Mouse (Mus musculus) mouse trophoblast stem cell (cell line): ENCODE measurements around the gene Mansc4.

ENCODE experiments used
- in situ Hi-C, 2 experiments: fragments of 300-500 bp; cut with MseI, MboI; formaldehyde crosslinking; loops; 2 replicates in 1 of 2; 3 replicates in 1 of 2; pipeline ENCODE4 v1.15.1; 2025

Mansc4 gene

GRCm38 (mm10) chr6:147079919-147080318 is 6.9 kb downstream of the Mansc4 start:
- in situ Hi-C loops = no loop called here

GRCm38 (mm10) chr6:147076878-147077277 is 10.0 kb downstream of the Mansc4 start:
- in situ Hi-C loops = no loop called here

- in situ Hi-C loops = no loop called here
Observed at GRCm38 (mm10) chr6:147075808-147076387, 10.9 kb downstream of the Mansc4 start.

- in situ Hi-C loops = no loop called here
Observed at GRCm38 (mm10) chr6:147064944-147065261, 21.9 kb downstream of the Mansc4 start.

GRCm38 (mm10) chr6:147064226-147064943 is 22.4 kb downstream of the Mansc4 start:
- in situ Hi-C loops = no loop called here

GRCm38 (mm10) chr6:147062694-147063093 is 24.1 kb downstream of the Mansc4 start:
- in situ Hi-C loops = no loop called here

- in situ Hi-C loops = no loop called here
Observed at GRCm38 (mm10) chr6:147062034-147062433, 24.8 kb downstream of the Mansc4 start.

GRCm38 (mm10) chr6:147061630-147062029 is 25.2 kb downstream of the Mansc4 start:
- in situ Hi-C loops = no loop called here

GRCm38 (mm10) chr6:147059326-147059725 is 27.5 kb downstream of the Mansc4 start:
- in situ Hi-C loops = no loop called here

- in situ Hi-C loops = no loop called here
Observed at GRCm38 (mm10) chr6:147055374-147055977, 31.4 kb downstream of the Mansc4 start.

- in situ Hi-C loops = no loop called here
Observed at GRCm38 (mm10) chr6:147053785-147054646, 32.8 kb downstream of the Mansc4 start.

- in situ Hi-C loops = no loop called here
Observed at GRCm38 (mm10) chr6:147052440-147052839, 34.4 kb downstream of the Mansc4 start.

GRCm38 (mm10) chr6:147051666-147052065 is 35.2 kb downstream of the Mansc4 start:
- in situ Hi-C loops = no loop called here

GRCm38 (mm10) chr6:147049239-147049805 is 37.5 kb downstream of the Mansc4 start:
- in situ Hi-C loops = no loop called here

GRCm38 (mm10) chr6:147043633-147044032 is 43.2 kb downstream of the Mansc4 start:
- in situ Hi-C loops = no loop called here

- in situ Hi-C loops = no loop called here
Observed at GRCm38 (mm10) chr6:147042291-147043290, 44.2 kb downstream of the Mansc4 start, which contains the start of gene Mrps35. TSS of gene Mrps35 (plus strand) at chr6:147042764.

GRCm38 (mm10) chr6:147032303-147032925 is 54.4 kb downstream of the Mansc4 start, which contains the start of gene Rep15:
TSS of gene Rep15 (plus strand) at chr6:147032584.
- in situ Hi-C loops = no loop called here

GRCm38 (mm10) chr6:147030096-147030885 is 56.5 kb downstream of the Mansc4 start:
- in situ Hi-C loops = no loop called here

- in situ Hi-C loops = no loop called here
Observed at GRCm38 (mm10) chr6:147029591-147029990, 57.2 kb downstream of the Mansc4 start.
